ENCODE assay signal across 26 mouse cellular contexts in genomic region chr16:13250061-13250460, GRCm38 (mm10).
"Had no signal": no experiment of that assay in that cellular context is flagged by ENCODE, and none has a peak within 500 bp of the region (broad histone marks: within the 10 kb centered on the region; RNA-seq: fewer than 3 reads in every experiment).

No protein-coding gene starts in this region.

- H3K9ac ChIP-seq: heart, embryonic 12.5 days; hindbrain, embryonic 12.5 days; hindbrain, embryonic 15.5 days; kidney, embryonic 15.5 days; limb, embryonic 13.5 days; limb, embryonic 15.5 days; liver, embryonic 12.5 days; liver, embryonic 14.5 days had no signal

- H3K4me3 ChIP-seq: gastrocnemius, adult 2 months; heart, adult 2 months; heart, embryonic 12.5 days; hindbrain, embryonic 10.5 days; hindbrain, embryonic 12.5 days; hindbrain, embryonic 15.5 days; kidney, embryonic 15.5 days; limb, embryonic 13.5 days; limb, embryonic 15.5 days; liver, embryonic 12.5 days had no signal

- H3K27ac ChIP-seq: gastrocnemius, adult 2 months; heart, adult 2 months; hindbrain, embryonic 10.5 days; hindbrain, embryonic 12.5 days; hindbrain, embryonic 15.5 days; hindbrain, postnatal 0 days; kidney, embryonic 15.5 days; kidney, postnatal 0 days; limb, embryonic 13.5 days; limb, embryonic 15.5 days; liver, embryonic 12.5 days; liver, embryonic 14.5 days had no signal

- H3K27me3 ChIP-seq: heart, embryonic 12.5 days; hindbrain, embryonic 12.5 days; hindbrain, embryonic 15.5 days; kidney, embryonic 15.5 days; limb, embryonic 13.5 days; limb, embryonic 15.5 days; liver, embryonic 12.5 days had no signal

- ATAC-seq: hindbrain, postnatal 0 days; intestine, embryonic 16.5 days; liver, embryonic 12.5 days had no signal

- H3K36me3 ChIP-seq: heart, embryonic 12.5 days; hindbrain, embryonic 10.5 days; hindbrain, embryonic 12.5 days; hindbrain, embryonic 15.5 days; kidney, embryonic 15.5 days; limb, embryonic 13.5 days; limb, embryonic 15.5 days; liver, embryonic 12.5 days had no signal

- H3K4me1 ChIP-seq: heart, embryonic 12.5 days; hindbrain, embryonic 10.5 days; hindbrain, embryonic 12.5 days; hindbrain, embryonic 15.5 days; kidney, embryonic 15.5 days; limb, embryonic 13.5 days; limb, embryonic 15.5 days; liver, embryonic 12.5 days had no signal

- DNase-seq: gastrocnemius, adult 2 months; gastrocnemius, postnatal 10 days; gastrocnemius, postnatal 25 days; heart, adult 2 months; heart, postnatal 14 days; heart, postnatal 36 days; kidney, adult 11 months; kidney, adult 2 months; kidney, adult 9 months; kidney, postnatal 14 days; kidney, postnatal 36 days; layer of hippocampus, adult 9-11 months; layer of hippocampus, postnatal 36 days; left cerebral cortex, postnatal 4 days had no signal

- H3K4me2 ChIP-seq: heart, embryonic 12.5 days; hindbrain, embryonic 12.5 days; hindbrain, embryonic 15.5 days; kidney, embryonic 15.5 days; limb, embryonic 13.5 days; limb, embryonic 15.5 days; liver, embryonic 12.5 days had no signal

- H3K9me3 ChIP-seq: heart, embryonic 12.5 days; hindbrain, embryonic 10.5 days; hindbrain, embryonic 12.5 days; hindbrain, embryonic 15.5 days; kidney, embryonic 15.5 days; limb, embryonic 13.5 days; limb, embryonic 15.5 days; liver, embryonic 12.5 days had no signal
